Mouse (Mus musculus) liver, embryonic 11.5 days (tissue): Measurements from ENCODE around the gene Mgat4e. TPM values are rescaled to one million over a fixed set of nuclear protein-coding genes. Genes with fewer than 3 reads are reported as not detected.

Experiments used
- ATAC-seq: fragments of 200-750 bp; cut with Nextera tagmentation; replicated peaks from 2 replicates; pipeline ENCODE4 v1.8.0; 2017; ENCODE audit warnings: moderate number of reproducible peaks, mild to moderate bottlenecking, moderate TSS enrichment, moderate library complexity; ENCODE audit not compliant: low FRiP score
- DNase-seq: peaks from one replicate; pipeline ENCODE4 v3.0.0-alpha.2; 2017; ENCODE audit warnings: low spot score
- H3K27ac ChIP-seq: fragments of 300-500 bp; sonication (generic); 2 replicates; pipeline ENCODE4 v1.5.1; 2014; ENCODE audit warnings: mild to moderate bottlenecking, low read depth, low read length, control low read depth
- H3K27me3 ChIP-seq: fragments of 300-500 bp; sonication (generic); replicated peaks from 2 replicates; pipeline ENCODE4 v1.6.1; 2014; ENCODE audit warnings: low read length, mixed read lengths; ENCODE audit not compliant: control insufficient read depth, insufficient read depth
- H3K36me3 ChIP-seq: fragments of 300-500 bp; sonication (generic); 2 replicates; pipeline ENCODE4 v1.6.1; 2014; ENCODE audit warnings: mild to moderate bottlenecking, low read length, moderate library complexity, mixed read lengths; ENCODE audit not compliant: control insufficient read depth, insufficient read depth
- H3K4me1 ChIP-seq: fragments of 300-500 bp; sonication (generic); replicated peaks from 2 replicates; pipeline ENCODE4 v1.6.1; 2014; ENCODE audit warnings: low read length, mixed read lengths; ENCODE audit not compliant: control insufficient read depth, insufficient read depth
- H3K4me2 ChIP-seq: fragments of 300-500 bp; sonication (generic); 2 replicates; pipeline ENCODE4 v1.6.1; 2014; ENCODE audit warnings: mild to moderate bottlenecking, control low read depth, moderate library complexity
- H3K4me3 ChIP-seq: fragments of 300-500 bp; sonication (generic); 2 replicates; pipeline ENCODE4 v1.5.1; 2014; ENCODE audit warnings: low read depth, low read length, control low read depth
- H3K9ac ChIP-seq: fragments of 300-500 bp; sonication (generic); 2 replicates; pipeline ENCODE4 v1.6.1; 2014; ENCODE audit warnings: low read depth, low read length, control low read depth
- H3K9me3 ChIP-seq: fragments of 300-500 bp; sonication (generic); 2 replicates; pipeline ENCODE4 v1.6.1; 2016; ENCODE audit warnings: low read length, inconsistent platforms, mixed read lengths; ENCODE audit not compliant: control insufficient read depth
- WGBS: fragments of 180-500 bp; shearing (Covaris S2); extraction: QIAGEN DNeasy Blood & Tissue Kit; methylation state at CpG from one replicate; pipeline ENCODE4 v1.1.7; 2014; 5-methylcytosine and 5-hydroxymethylcytosine counted together
- polyA plus RNA-seq: library from polyadenylated mRNA; unstranded; fragments of >200 nt; fragmentation: Nextera tagmentation; extraction: Ambion mirVana; gene quantifications from 2 replicates; pipeline ENCODE4 v1.2.1, GENCODE M21; 2014

The Mgat4e gene
- not detected in 2 replicates for polyA plus RNA-seq

- DNase-seq (no peak), ATAC-seq (no peak)
- H3K27ac ChIP-seq: no peak within 1 kb of the TSS
- H3K9me3 ChIP-seq: no peaks in the 10 kb centered on the region
- WGBS: 38% methylated on average over 7 of the region's 7 CpGs
- no peak within 1 kb of the TSS for H3K4me2 ChIP-seq
- H3K4me1 ChIP-seq: no peaks in the 10 kb centered on the region
- H3K9ac ChIP-seq: no peak within 1 kb of the TSS
- H3K4me3 ChIP-seq: no peak within 1 kb of the TSS
- no peaks in the 10 kb centered on the region for H3K36me3 ChIP-seq
- no peaks in the 10 kb centered on the region for H3K27me3 ChIP-seq
Measured at GRCm38 (mm10) chr1:134549632-134550132, at the start of gene Mgat4e. TSS of gene Mgat4e (minus strand) at chr1:134549682.

GRCm38 (mm10) chr1:134597339-134598054, 48.0 kb upstream of the Mgat4e start:
- H3K4me1 ChIP-seq: 0 out of 2 replicates have a peak, but pooled peaks cover 2% of the 10 kb centered on the region
- H3K27ac ChIP-seq: no peak overlapping the region; the same call in 1 of the 2 replicates
- DNase-seq (no peak), ATAC-seq (no peak)
- no peak overlapping the region for H3K4me3 ChIP-seq
- H3K36me3 ChIP-seq: peaks cover 19% of the 10 kb centered on the region; the same call in 1 of the 2 replicates
- H3K4me2 ChIP-seq: no peak overlapping the region
- H3K9me3 ChIP-seq: no peaks in the 10 kb centered on the region
- WGBS: 46% methylated on average over 9 of the region's 9 CpGs
- no peaks in the 10 kb centered on the region for H3K27me3 ChIP-seq
- H3K9ac ChIP-seq: no peak overlapping the region

DNA sequence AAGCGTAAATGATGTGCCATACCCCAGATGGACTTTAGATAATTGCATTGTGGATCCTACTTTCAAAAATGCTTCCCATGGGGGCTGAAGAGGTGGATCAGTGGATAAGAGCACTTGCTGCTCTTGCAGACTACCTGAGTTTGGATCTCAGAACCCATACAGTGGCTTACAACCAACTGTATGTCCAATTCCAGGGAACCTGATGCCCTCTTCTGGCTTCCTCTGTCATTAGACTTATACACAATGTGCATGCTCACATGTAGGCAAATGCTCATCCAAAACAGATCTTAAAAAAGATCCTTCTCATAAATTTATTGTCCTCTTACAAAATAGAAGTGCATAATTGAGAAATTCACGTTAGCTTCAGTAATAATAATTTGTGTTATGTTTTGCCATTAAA, 42.3 kb upstream of the Mgat4e start:
- Histone ChIP-seq H3K4me2 (no peak overlapping the region), H3K9ac (no peak overlapping the region), H3K27me3 (no peaks in the 10 kb centered on the region), H3K27ac (no peak overlapping the region), H3K4me3 (no peak overlapping the region), H3K9me3 (no peaks in the 10 kb centered on the region), H3K36me3 (peaks cover 9% of the 10 kb centered on the region), H3K4me1 (no peaks in the 10 kb centered on the region)
- DNase-seq (no peak), ATAC-seq (no peak)
- 94% methylated on average over 2 of the region's 2 CpGs for WGBS

DNA sequence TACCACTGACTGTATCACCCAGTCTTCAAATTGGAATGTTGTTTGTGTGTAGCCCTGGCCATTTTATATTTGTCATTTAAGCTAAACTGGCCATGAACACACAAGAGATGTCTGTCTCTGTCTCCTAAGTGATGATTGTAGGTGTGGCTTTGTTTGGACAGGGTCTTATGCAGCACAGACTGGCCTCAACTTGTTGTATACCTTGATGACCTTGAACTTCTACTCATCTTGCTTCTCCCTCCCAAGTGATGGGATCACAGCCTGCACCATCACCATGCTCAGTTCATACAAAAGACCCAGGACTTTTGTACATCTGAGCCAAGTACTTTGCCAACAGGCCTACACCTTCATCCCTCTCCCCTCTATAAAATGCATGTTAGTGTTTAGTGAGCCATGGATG, 40.2 kb upstream of the Mgat4e start:
- Histone ChIP-seq H3K36me3 (peaks cover 12% of the 10 kb centered on the region), H3K27me3 (no peaks in the 10 kb centered on the region), H3K4me2 (no peak overlapping the region), H3K9ac (no peak overlapping the region), H3K4me1 (no peaks in the 10 kb centered on the region), H3K27ac (no peak overlapping the region), H3K4me3 (no peak overlapping the region), H3K9me3 (no peaks in the 10 kb centered on the region)
- no peak for ATAC-seq
- no peak for DNase-seq

GRCm38 (mm10) chr1:134583560-134583959, 34.1 kb upstream of the Mgat4e start:
- Histone ChIP-seq H3K9me3 (no peaks in the 10 kb centered on the region), H3K27ac (no peak overlapping the region), H3K4me2 (no peak overlapping the region), H3K4me3 (no peak overlapping the region), H3K27me3 (no peaks in the 10 kb centered on the region), H3K4me1 (peaks cover 11% of the 10 kb centered on the region), H3K9ac (no peak overlapping the region), H3K36me3 (peaks cover 4% of the 10 kb centered on the region; the same call in 1 of the 2 replicates)
- WGBS: 62% methylated on average over 3 of the region's 3 CpGs
- no peak for DNase-seq
- no peak for ATAC-seq

- H3K9ac ChIP-seq: no peak overlapping the region
- H3K27me3 ChIP-seq: no peaks in the 10 kb centered on the region
- H3K4me2 ChIP-seq: no peak overlapping the region
- H3K36me3 ChIP-seq: peaks cover 3% of the 10 kb centered on the region; the same call in 1 of the 2 replicates
- H3K4me3 ChIP-seq: no peak overlapping the region
- ATAC-seq (no peak), DNase-seq (no peak)
- no peak overlapping the region for H3K27ac ChIP-seq
- 88% methylated on average over 2 of the region's 2 CpGs for WGBS
- H3K4me1 ChIP-seq: peaks cover 11% of the 10 kb centered on the region
- no peaks in the 10 kb centered on the region for H3K9me3 ChIP-seq
Measured at GRCm38 (mm10) chr1:134580796-134581195, 31.3 kb upstream of the Mgat4e start.

DNA sequence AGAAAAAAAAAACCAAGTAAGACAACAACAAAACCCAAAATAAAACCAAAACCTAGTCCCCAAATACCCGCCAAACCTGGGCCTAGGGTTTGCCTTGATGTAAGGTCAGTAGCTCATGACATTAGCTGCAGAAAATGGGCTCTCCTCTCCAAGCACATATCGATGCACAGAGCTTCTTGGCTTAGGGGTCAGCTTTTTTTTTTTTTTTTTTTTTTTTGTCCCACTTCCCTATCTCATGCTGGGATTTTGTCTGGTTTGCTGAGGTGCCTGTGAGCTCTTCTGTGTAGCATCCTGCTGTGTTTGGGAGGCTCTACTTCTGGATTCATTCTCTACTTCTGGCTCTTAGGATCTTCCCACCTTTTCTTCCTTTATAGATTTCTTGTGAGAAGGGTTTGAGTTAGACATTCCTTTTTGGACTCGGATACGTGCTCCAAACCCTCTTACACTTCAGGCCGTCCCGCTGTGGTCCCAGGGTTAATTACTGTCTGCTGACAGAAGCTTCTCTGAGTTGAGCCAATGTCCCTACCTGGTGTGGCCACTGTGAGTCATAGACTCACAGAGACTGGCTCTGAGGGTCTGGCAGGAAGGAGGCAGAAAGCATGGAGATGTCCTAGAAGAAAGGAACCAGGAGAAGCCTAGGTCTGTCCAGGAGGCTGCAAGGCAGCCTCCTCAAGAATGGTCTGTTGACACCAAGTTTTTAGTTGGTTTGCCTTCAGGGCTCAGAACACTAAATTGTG, 28.1 kb upstream of the Mgat4e start:
- Histone ChIP-seq H3K9ac (no peak overlapping the region), H3K27ac (no peak overlapping the region), H3K4me1 (peaks cover 21% of the 10 kb centered on the region), H3K4me2 (no peak overlapping the region), H3K27me3 (no peaks in the 10 kb centered on the region), H3K36me3 (no peaks in the 10 kb centered on the region; the same call in 1 of the 2 replicates), H3K4me3 (no peak overlapping the region), H3K9me3 (no peaks in the 10 kb centered on the region)
- no peak for ATAC-seq
- WGBS: 83% methylated on average over 6 of the region's 6 CpGs
- no peak for DNase-seq

GRCm38 (mm10) chr1:134573932-134574315, 24.4 kb upstream of the Mgat4e start:
- Histone ChIP-seq H3K36me3 (no peaks in the 10 kb centered on the region; the same call in 1 of the 2 replicates), H3K27ac (no peak overlapping the region), H3K9me3 (no peaks in the 10 kb centered on the region), H3K27me3 (no peaks in the 10 kb centered on the region), H3K9ac (no peak overlapping the region), H3K4me1 (peaks cover 13% of the 10 kb centered on the region), H3K4me3 (no peak overlapping the region), H3K4me2 (no peak overlapping the region)
- WGBS: 68% methylated on average over 5 of the region's 5 CpGs
- ATAC-seq (no peak; the same call in 1 of the 2 replicates), DNase-seq (no peak)
